Mouse (Mus musculus) erythroblast, embryonic 14.5 days (primary cell): ENCODE results near the gene Dock10.

Source experiments
- GATA1 ChIP-seq: IDR thresholded peaks from 2 replicates; pipeline ENCODE4 v1.6.1; 2012; ENCODE audit warnings: low read length, inconsistent platforms, mixed read lengths
- TAL1 ChIP-seq: IDR thresholded peaks from 3 replicates; pipeline ENCODE4 v1.6.1; 2012; ENCODE audit warnings: low read length, inconsistent platforms, mixed read lengths

- TF ChIP-seq GATA1 (no peak), TAL1 (no peak)
These were observed 30.9 kb downstream of the Dock10 start for GRCm38 (mm10) chr1:80727403-80727802.
